Mouse (Mus musculus) MN1 (cell line): ENCODE measurements around the gene Fth1.
"Not testable (repeated sequence)": the region's sequence is repeated elsewhere in the genome, so short reads cannot be mapped to it uniquely, and the experiment has no call there.

Source experiments
- DNase-seq: peaks from one replicate; pipeline ENCODE4 v3.0.0-alpha.2; 2016; ENCODE audit warnings: low spot score

Fth1 gene

DNA sequence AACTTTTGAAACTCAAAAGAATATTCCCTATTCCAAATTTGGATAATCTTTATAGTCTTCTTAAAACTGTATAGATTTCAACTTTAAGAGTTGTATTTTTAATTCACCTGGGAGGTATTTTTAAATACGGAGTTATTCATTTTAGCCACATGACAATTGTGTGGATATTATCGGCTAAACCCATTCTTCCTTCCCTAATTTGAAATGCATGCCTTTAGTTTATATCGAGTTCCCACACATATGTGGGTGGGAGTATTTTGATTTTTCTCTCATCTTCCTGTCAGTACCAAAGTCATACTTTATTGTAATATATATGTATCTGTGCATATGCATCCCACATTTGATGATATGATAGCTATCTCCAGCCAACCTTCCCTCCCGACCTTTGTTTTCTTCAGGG lies at the start of gene Fth1:
Gene Fth1, plus strand, starts transcription at position 341 of the 400 bp plus-strand sequence.
- DNase-seq, result no peak

DNA sequence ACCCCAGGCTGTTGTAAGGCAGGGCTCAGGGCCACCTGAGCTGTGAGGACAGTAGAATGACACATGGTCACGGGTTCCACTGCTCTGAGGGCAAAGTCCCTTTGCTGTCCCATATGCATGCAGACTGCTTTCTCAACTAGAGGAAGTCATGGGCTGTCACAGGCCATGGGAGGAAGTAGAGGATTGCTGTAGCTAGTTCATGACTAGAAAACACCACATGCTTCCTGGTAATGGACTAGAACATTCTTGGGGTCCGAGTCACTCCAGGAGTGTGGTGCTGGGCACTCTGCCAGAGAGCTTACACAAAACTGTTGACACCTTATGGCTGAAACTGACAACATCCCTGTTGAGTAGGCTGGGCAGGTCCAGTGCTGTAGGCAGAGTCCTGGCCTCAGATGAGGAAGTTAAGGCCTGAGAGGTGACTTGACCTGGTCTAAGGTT lies 49.2 kb upstream of the Fth1 start:
- DNase-seq, result not testable (repeated sequence)

DNA sequence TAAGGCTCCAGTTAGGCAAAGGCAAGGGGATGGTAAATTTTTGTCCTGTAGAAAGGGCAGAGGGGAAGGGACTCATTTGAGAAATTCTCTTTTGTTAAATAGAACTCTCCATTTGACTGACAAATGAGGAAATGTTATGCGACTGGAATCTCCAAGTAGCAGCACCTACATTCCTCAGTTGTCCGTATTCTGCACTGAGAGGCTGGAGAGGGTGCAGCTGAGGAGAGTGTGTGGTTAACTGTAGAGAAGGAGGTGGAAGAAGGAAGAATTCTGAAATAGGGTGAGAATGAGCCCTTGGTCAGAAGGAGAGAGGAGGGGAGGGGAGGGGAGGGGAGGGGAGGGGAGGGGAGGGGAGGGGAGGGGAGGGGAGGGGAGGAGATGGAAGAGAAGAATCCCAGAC lies 46.5 kb upstream of the Fth1 start:
- no peak for DNase-seq

DNA sequence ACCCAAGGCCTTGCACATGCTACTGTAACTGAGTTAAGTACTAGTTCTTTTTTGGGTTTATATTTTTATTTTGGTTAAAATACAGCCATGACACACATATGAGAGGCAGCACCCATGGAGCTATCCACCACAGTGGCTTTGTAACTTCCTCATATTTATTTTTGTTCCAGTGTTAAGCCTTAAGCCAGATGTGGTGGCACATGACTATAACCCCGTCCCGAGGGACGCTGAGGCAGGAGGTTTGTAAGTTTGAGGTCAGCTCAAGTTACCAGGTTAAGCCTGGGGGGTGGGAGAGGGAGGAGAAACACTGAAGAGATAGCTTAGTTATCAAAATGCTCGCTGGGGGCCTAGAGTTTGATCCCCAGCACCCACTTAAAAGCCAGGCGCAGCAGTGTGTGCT lies 43.8 kb upstream of the Fth1 start:
- no peak for DNase-seq

DNA sequence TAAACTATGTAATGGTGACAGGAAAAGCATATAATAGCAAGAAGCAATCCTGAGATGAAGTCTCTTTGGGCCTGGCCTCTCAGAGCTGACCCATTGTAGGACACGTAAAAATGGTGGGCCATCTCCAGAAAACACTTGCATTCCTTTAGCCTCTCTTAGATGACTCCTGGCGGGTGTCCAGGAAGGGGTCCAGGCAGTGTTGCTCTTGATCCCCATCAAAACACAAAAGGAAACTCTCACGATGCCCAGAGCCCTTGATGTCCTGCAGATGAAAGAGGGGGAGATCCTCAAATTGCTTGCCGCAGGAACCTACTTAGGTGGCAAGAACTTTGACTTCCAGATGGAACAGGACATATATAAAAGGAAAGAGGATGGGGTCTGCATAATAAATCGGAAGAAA lies 43.0 kb upstream of the Fth1 start:
- DNase-seq, result no peak

DNA sequence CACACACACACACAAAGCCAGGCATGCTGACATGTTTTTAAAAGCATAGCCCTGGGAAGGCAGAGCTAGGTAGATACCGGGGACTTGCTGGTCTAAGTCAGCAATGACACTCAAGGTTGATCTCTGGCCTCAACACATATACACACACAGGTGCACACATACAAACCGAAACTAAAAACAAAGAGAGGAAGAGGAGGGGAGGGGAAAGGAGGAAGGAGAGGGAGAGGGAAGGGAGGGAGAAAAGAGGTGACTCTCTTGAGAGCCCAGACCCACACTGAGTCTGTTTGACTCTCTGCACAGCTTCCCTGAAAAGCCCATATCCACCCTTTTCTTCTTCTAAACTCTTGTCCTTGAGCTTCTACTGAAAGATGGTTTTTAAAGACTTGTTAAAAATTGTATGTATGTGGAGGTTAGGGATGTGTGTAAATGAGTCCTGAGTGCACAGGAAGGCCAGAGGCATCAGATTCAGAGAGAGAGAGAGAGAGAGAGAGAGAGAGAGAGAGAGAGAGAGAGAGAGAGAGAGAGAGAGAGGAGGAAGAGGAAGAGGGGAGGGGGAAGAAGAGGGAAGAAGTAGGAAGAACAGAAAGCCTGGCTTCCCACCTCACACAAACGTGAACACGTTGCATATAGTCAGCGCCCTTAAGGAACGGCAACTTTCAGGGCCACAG lies 42.1 kb upstream of the Fth1 start:
- no peak for DNase-seq

DNA sequence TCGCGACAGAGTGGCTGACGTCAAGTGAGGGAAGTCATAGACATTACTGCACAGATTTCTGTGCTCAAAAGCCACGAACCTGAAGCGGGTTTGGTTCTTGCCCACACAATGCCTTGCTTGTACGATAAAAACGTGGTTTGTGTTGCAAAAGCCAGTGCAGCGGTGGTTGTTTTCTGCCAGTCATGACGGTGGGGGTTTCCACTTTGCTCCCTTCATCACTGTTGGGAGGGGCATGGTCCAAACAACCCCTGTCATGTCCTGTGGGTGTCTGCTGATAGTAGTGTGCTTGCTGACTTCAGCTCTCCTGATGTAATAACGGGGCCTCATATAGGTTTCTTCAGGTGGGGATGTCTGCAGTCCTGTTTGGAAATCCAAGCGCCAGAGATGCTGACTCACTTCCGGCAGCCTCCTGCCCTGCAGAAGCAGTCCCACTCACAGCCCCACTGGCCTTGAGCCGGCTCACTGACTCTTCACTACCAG lies 41.5 kb upstream of the Fth1 start:
- DNase-seq, result no peak

DNA sequence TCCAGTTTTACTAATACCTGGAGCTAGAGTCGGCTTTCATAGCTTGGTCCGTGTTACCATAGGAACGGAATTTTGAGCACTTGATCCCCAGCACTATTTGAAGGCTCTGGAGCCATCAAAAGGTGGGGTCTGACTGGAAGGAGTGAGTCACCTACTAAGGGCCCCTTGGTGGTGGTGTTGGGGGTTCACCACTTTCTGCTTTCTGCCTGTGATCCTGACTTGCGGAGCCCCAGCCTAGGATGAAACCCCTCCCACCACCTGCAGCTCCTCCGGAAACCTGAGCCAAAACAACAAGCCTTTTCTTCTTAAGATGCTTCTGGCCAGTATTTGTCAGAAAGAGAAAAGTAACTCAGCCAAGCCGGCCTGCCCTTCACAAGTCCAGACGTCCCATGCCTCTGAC lies 40.6 kb upstream of the Fth1 start:
- no peak for DNase-seq

DNA sequence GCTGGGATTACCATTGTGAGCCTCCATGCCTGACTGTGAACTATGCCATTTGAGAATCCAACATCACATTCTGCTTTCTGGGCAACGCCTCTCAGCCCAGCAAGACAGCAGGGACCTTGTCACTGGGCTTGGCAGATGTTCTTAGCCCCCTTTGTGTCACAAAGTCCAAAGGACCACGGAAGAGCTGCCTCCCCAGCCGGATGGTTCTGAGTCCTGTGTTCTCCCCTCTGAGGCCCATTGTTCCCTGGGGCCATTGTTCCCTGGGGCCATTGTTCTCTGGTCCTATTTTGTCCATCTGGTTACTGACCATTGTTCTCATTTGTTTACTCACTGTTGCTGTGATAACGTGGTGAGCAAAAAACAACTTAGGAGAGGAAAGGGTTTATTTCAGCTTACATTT lies 39.5 kb upstream of the Fth1 start:
- DNase-seq, result no peak

DNA sequence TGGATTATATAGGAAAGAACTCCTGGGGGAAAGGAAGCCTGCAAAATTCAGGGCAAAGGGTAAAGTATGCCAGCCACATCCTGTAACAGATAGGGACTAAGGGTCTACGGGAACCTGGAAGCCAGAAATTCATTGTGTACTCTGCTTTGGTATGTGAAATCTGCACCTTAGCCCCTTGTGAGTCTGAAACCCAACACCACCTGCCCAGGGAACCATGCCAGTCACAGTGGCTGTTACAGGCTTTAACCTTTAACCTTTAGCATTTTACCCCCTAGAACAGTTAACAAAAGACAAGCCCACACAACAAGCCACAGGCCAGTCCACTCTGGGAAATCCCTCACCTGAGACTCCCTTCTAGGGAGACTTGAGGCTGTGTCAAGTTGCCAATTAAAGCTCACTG lies 38.6 kb upstream of the Fth1 start:
- DNase-seq, result no peak

DNA sequence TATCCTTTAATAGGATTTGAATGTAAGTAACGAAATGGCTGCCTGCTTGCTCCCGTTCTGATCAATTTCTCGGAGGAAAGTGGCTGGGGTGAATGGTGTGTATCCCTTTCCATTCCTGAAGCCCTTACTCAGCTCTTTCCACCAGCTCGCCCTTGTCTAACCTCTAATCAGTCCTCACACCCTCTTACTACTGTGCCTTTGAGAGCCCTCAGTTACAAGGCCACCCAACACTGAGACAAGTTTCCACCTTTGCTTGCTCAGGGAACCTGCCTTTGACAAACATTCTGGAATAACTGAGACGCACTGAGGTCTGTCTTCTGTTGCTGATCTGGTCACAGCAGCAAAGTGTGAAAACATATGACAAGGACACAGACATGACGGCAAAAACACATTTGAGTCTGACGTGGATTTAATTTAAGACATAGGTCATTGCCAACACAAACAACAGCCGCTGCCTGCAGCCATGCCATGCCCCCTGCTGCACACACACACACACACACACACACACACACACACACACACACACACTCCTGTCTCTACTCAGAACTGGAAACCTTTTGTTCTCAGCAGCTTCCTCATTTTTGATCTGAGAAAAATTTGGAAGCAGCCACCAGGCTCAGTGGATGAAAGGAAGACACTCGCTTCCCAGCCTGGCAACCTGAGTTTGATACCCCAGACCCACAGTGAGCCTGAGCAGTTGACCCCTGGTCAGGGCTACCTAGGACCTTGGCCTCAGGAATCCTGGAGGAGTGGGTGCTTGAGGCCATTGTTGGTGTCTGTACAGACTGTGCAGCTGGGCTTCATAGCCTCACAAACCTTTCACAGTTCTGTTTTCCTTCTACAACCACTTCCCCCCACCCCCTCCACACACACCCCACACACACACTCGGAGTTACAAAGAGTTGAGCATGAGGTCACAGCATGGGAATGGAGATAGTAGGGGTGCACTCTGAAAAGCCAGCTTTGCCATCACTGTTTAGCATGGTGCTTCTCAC lies 37.6 kb upstream of the Fth1 start:
- DNase-seq, result peak; percentile 16

DNA sequence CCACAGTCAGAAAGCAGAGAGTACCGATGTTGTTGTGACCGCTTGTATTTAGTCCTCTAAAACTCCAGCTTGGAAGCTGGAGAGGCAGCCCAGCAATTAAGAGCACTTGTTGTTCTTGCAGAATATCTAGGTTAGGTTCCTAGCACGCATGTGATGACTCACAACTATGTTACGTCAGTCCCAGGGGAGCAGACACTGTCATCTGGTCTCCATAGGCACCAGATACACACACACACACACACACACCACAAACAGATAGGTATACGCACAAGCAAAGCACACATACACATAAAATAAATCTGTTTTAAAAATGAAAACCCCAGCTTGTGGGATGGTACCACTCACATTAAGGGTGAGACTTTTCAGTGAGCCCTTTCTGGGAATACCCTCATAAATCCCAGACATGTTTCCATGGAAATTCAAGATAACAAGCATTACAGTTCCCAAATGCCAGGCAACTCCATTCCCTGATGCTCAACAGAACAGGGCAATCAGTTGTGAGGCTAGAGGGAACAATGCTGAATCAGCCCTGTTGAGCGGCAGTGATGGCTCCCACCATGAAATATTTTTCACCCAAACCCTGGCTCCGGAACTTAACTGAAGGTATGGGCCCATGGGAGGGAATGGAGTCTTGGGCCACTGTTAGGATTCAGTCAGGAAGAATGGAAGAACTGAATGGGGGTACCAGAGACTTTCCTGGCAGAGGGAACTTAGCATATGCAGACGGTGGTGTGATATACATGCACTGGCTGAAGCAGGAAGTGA lies 34.4 kb upstream of the Fth1 start:
- peak; percentile 91 for DNase-seq

DNA sequence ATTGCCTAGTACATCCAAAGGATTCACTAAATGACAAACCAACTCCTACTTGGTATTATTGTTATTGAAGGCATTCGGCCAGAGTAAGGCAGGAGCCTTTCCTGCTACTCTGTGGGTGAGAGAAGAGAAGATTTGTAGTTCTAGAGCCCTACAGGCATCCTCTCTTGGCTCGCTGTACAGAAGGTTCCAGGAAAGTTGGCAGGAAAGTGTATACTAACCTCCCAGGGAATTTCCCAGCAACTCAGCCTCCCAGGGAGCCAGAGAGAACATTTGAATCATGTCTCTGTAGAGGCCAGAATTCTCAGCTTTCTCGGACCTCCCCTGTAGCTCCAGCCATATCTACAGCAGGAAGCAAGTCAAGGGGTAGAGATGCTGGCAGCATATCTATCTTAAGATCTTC lies 33.4 kb upstream of the Fth1 start:
- DNase-seq, result no peak

DNA sequence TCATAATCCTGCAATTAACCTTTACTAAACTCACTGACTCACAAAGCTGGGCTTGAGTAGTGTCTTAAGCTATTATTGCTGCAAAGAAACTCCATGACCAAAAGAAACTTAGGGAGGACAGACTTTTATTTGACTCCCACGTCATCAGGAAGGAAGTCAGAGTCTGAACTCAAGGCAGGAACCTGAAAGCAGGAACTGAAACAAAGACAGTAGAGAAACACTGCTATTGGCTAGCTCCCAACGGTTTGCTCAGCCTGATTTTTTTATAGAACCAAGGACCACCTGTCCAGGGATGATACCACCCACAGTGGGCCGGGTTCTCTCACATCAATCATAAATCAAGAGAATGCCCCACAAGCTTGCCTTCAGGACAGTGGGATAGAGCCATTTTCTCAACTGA lies 28.0 kb upstream of the Fth1 start:
- no peak for DNase-seq

DNA sequence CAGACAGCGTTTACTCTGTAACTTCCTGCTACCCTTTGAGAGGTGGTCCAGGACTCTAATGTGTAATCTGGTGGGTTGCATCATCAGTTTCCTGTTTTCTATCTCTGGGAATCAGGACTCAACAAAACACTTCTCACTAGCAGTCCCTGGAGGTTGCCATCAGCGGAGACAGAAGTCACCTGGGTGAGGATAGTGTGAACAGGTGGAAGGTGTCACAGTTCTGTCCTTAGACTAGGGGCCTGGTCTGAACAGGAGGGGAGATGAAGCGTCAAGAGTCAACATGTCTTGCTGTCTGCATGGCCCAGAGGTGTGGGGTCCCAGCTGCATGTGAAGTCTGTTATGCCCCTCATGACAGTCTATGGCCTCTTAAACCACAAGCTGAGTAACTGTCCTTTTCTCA lies 27.5 kb upstream of the Fth1 start:
- no peak for DNase-seq

DNA sequence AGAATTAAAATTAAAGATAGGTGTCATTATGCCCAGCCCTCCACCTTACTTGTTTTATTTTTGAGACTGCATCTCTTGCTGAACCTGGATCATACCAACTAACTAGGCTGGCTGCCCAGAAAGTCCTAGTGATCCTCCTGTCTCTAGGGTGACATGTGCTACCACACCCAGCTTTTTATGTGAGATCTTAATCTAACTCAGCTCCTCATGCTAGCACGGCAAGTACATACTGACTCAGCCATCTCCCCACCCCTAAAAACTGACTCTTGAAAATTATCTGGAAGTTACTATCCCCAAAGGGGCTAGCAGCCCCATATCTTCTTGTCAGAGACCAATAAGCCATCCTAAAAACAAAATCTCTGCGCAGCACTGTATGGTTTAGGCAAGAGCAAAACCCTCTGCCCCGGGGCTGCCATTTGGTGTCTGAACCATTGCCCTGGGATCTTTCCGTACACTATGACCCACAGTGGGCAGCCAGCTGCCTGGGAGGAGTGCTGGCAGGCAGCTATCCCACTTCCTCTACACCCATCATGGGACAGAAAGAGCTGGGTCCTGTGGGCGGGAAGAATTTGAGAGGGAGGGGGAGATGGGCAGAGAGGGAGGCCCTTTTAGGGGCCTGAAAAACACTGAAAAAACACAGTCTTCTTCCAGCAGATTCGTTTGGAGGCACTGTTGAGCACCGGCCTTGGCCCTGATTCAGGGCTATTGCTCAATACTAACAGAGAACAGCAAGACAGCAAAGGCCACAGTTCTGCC lies 26.2 kb upstream of the Fth1 start:
- peak; percentile 67 for DNase-seq

DNA sequence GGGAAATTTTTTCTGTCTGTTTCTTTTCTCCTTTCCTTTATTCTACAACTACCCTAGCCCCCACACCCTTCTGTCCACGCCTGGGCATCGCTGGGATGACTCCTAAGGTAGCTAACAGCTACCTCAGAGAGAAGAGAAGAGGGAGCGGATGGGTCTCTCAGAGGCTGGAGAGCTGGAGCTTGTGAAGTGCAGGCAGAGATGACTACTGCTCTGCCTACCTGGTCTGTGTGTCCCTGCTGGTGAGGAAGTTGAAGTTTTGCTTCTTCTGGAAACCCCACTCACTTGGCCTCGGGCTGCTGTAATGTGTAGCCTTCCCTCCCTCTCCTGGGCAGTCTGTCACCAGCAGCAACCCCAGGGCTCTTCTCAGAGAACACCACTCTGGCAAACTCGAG lies 25.6 kb upstream of the Fth1 start:
- peak; percentile 30 for DNase-seq

DNA sequence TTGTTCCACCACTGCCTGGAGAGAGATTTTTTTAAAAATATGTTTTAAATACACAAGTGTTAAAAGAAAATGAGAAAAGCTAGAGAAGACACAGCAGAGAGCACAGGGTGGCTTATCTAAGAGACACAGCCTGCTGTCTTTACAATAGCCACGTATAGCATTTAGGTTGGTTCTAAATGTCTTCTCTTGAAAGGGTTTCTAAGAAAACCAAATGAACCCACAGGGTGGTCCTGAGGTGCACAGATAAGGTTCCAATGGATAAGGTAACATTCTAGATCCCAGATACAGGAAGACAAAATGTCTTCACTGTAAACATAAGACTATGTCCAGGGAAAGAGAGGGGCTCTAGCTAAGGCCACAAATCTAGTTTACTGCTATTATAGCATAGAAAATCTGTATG lies 25.0 kb upstream of the Fth1 start:
- DNase-seq, result no peak

DNA sequence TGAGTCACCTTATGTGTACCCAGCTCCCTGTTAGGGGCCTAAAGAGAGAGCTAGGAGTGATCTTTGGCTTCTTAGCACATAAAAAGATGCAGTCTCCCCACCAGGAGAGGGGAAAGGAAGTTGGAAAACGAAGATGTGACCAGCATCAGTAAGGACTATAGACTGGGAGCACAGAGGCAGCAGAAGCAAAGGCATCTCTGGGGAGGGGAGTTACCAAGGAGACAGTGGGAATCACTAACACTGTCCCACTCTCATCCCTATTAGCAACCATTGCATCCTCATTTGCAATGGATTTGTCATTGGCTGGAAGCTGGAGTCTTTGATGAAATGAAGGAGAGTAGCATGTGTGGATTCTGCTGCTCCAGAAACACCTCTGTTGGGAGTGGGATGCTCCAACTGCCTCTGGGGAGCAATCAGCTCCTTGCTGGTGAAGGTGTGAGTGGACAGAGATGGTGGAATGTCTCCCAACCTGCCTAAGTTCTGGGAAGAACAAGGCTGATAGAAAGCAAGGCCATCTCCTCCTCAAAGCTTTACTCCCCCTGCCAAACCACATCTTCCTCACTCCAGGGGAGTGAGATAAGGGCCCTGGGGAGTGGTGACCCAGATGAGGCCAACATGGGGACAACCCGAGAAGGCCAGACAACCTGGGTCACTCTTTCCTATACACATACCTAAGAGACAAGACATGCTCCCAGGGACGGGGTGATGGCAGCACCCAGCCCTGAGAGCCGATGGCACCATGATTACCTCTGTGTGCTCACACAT lies 23.6 kb upstream of the Fth1 start:
- no peak for DNase-seq

DNA sequence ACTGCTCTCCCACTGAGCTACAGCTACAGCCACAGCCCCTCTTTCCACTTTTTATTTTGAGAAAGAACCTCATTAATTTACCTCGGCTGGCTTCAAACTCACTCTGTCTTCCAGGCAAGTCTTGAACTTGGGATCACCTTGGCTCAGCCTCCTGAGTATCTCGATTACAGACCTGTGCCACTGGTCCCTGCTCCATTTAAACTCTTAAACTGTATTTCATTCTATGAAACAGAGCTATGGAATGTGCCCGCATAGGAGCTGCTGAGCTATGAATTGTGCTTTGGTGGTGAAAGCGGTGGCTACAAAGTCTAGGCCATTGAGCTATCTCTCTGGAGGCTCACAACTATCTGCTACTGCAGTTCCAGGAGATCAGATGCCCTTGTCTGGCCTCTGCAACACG lies 22.4 kb upstream of the Fth1 start:
- DNase-seq, result no peak

DNA sequence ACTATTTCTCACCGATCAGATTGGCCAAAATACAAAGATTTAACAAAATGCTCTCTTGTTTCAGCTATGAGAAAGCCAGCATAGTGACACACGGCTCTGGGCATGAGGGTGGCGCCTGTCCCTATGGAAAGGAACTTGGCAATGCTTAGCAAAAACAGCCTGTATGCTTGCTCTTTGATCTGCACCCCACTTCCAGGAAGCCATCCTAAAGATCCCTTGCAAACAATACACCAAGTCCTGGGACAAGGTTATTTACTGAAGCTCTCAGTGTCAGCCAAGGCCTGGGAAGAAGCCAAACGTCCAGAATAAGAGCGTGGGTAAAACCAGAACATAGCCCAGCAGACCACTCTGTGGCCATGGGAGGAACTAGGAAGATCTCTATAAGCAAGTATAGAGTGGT lies 19.6 kb upstream of the Fth1 start:
- no peak for DNase-seq
